Mouse (Mus musculus) limb, embryonic 14.5 days (tissue): ENCODE data around the gene AC109138.7. TPM values are rescaled to one million over a fixed set of nuclear protein-coding genes. Genes with fewer than 3 reads are reported as not detected.
A peak's percentile ranks its signal among the peaks of the same experiment; 100 is the strongest.

Source experiments
- ATAC-seq: fragments of 200-750 bp; cut with Nextera tagmentation; 2 replicates; pipeline ENCODE4 v1.8.0; 2017; ENCODE audit warnings: low read depth, moderate number of reproducible peaks, moderate TSS enrichment; ENCODE audit not compliant: low FRiP score
- DNase-seq: peaks from one replicate; pipeline ENCODE4 v3.0.0-alpha.2; 2015; ENCODE audit warnings: low spot score
- H3K27ac ChIP-seq: fragments of 300-500 bp; sonication (generic); replicated peaks from 2 replicates; pipeline ENCODE4 v1.5.1; 2014; ENCODE audit warnings: low read depth, mild to moderate bottlenecking, low read length, moderate library complexity, mixed read lengths
- H3K27me3 ChIP-seq: fragments of 300-500 bp; sonication (generic); 2 replicates; pipeline ENCODE4 v1.6.1; 2014; ENCODE audit warnings: low read length, mixed read lengths; ENCODE audit not compliant: control insufficient read depth, insufficient read depth
- H3K36me3 ChIP-seq: fragments of 300-500 bp; sonication (generic); 2 replicates; pipeline ENCODE4 v1.6.1; 2014; ENCODE audit warnings: mild to moderate bottlenecking, low read length, moderate library complexity, mixed read lengths; ENCODE audit not compliant: control insufficient read depth, insufficient read depth
- H3K4me1 ChIP-seq: fragments of 300-500 bp; sonication (generic); 2 replicates; pipeline ENCODE4 v1.6.1; 2014; ENCODE audit warnings: antibody characterized with exemption, low read length, mixed read lengths; ENCODE audit not compliant: control insufficient read depth, insufficient read depth
- H3K4me2 ChIP-seq: fragments of 300-500 bp; sonication (generic); replicated peaks from 2 replicates; pipeline ENCODE4 v1.6.1; 2014; ENCODE audit warnings: low read depth, mild to moderate bottlenecking, low read length, moderate library complexity; ENCODE audit not compliant: severe bottlenecking
- H3K4me3 ChIP-seq: fragments of 300-500 bp; sonication (generic); replicated peaks from 2 replicates; pipeline ENCODE4 v1.5.1; 2014; ENCODE audit warnings: low read length
- H3K9ac ChIP-seq: fragments of 300-500 bp; sonication (generic); 2 replicates; pipeline ENCODE4 v1.6.1; 2014; ENCODE audit warnings: mild to moderate bottlenecking, low read depth, low read length, moderate library complexity; ENCODE audit not compliant: severe bottlenecking
- H3K9me3 ChIP-seq: fragments of 300-500 bp; sonication (generic); 2 replicates; pipeline ENCODE4 v1.6.1; 2016; ENCODE audit warnings: low read length; ENCODE audit not compliant: control insufficient read depth
- POLR2A ChIP-seq: fragments of 200-500 bp; IDR thresholded peaks from 2 replicates; pipeline ENCODE4 v1.8.0; 2012; ENCODE audit warnings: inconsistent platforms, mild to moderate bottlenecking, moderate library complexity, borderline replicate concordance; ENCODE audit not compliant: insufficient read depth, insufficient read length; ENCODE audit errors: extremely low read depth
- WGBS: fragments of 180-500 bp; shearing (Covaris S2); extraction: QIAGEN DNeasy Blood & Tissue Kit; methylation state at CpG from one replicate; pipeline ENCODE4 v1.1.7; 2014; 5-methylcytosine and 5-hydroxymethylcytosine counted together
- polyA plus RNA-seq, 2 experiments: library from polyadenylated mRNA; depleted of rRNA in 1 of 2; stranded (reverse) in 1 of 2; unstranded in 1 of 2; fragments of >200 nt; fragmentation: Nextera tagmentation in 1 of 2; extraction: Ambion mirVana in 1 of 2; gene quantifications; 2 replicates each; pipeline versions ENCODE4 v1.2.1 to v1.2.3; 2012 to 2014

Gene AC109138.7
- polyA plus RNA-seq, 2 experiments, result 0.83 TPM; not detected in 1

DNA sequence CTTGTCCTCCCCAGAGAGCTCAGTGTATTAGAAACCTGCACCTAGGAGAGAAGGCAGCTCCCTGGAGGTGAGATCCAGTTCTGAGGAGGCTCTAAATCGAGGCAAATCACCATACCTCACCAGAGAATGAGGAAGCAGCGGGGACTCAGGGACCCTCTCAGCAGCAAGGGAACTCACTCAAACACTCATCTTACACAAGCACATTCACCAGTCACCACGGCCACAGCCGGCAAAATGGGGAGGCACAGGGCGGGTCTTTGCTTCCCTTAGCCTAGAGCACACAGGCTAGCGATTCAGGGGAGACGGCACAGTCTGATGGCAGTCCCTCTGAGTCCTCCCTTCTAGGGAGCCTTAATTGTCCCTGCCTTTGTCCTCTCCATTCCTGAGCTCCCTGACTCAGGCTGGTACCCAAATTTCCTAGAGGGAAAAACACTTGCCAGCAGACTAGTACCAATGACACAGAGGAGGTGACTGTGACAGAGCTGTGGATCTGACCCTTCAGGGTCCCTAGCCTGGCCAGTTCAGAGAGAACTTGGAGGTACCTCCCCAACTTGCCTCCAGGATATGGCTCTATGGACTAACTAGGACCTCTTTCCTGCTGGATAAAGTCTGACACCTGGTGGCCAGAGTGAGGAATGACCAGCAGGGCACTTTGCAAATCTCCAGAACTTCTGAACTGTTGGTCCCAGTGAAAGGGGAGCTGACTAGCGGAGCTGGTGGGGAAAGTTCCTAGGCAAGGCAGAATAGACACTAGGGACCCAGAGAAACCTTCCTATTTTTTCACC is 13.9 kb downstream of the AC109138.7 start:
- peak; percentile 80 for DNase-seq
- Histone ChIP-seq H3K27me3 (no peaks in the 10 kb centered on the region), H3K4me2 (no peak overlapping the region), H3K27ac (no peak overlapping the region), H3K36me3 (peaks cover 1% of the 10 kb centered on the region; the same call in 1 of the 2 replicates), H3K4me1 (peaks cover 9% of the 10 kb centered on the region; the same call in 1 of the 2 replicates), H3K4me3 (no peak overlapping the region), H3K9me3 (no peaks in the 10 kb centered on the region), H3K9ac (no peak overlapping the region)
- no peak for TF ChIP-seq POLR2A
- ATAC-seq, result peak; percentile 63; the same call in 1 of the 2 replicates
- WGBS, result 12% methylated on average over 8 of the region's 8 CpGs

DNA sequence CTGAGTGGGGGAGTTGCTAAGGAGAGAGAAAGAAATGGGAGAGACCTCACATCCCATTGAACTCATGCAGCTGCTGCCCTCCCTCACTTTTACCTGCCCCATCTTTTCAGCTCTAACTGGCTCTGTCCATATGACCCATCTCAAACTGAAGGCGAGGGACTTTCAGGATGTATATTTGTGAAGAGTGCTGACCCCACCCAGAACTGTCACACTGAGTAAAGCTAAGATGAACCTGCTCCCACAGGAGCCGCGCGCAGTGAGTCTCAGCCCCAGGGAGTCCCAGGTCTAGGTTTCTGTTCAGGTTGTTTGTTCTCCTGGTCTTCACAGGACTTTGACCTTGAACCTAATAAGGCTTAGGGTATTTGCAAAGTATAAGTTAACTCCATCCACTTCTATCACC is 14.7 kb downstream of the AC109138.7 start:
- Histone ChIP-seq H3K4me3 (no peak overlapping the region), H3K27ac (no peak overlapping the region), H3K4me2 (no peak overlapping the region), H3K9me3 (no peaks in the 10 kb centered on the region), H3K36me3 (no peaks in the 10 kb centered on the region), H3K27me3 (no peaks in the 10 kb centered on the region), H3K9ac (no peak overlapping the region), H3K4me1 (peaks cover 9% of the 10 kb centered on the region; the same call in 1 of the 2 replicates)
- DNase-seq (no peak), ATAC-seq (no peak)
- TF ChIP-seq POLR2A, result no peak
- WGBS, result 70% methylated on average over 4 of the region's 4 CpGs

DNA sequence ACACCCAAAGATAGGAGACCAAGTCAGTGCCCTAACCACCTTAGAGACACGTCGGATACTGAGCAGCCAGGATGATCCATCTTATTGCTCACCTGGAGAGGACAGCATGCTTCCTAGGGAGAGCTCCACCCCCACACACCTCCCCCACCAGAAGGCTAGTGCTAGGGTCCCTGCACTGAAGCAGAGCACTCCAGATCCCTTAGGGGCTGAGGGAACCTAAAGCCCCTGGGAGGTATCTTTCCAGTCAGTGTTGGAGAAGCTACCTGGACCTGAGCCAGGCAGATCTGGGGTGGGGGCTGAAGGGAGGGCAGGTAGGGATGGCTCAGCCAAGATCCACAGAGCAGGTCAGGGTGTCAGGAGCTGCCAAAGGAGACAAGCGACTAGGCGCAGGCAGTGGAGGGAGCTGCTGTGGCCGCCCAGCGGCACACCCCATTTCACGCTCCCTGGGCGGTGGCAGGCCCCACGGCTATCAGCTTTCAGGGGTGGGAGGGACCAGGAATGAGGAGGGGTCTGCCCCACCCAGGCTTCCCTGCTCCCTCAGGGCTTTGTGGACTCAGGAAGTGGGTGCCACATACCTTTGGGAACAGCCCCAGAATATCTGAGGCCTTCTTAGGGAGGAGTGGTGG is 15.4 kb downstream of the AC109138.7 start:
- no peak overlapping the region for H3K27ac ChIP-seq
- WGBS, result 33% methylated on average over 9 of the region's 9 CpGs
- DNase-seq (no peak), ATAC-seq (no peak)
- no peak for TF ChIP-seq POLR2A
- H3K4me3 ChIP-seq, result no peak overlapping the region
- H3K9ac ChIP-seq, result no peak overlapping the region
- H3K27me3 ChIP-seq, result no peaks in the 10 kb centered on the region
- peaks cover 9% of the 10 kb centered on the region; the same call in 1 of the 2 replicates for H3K4me1 ChIP-seq
- no peaks in the 10 kb centered on the region for H3K9me3 ChIP-seq
- H3K36me3 ChIP-seq, result no peaks in the 10 kb centered on the region
- no peak overlapping the region for H3K4me2 ChIP-seq

DNA sequence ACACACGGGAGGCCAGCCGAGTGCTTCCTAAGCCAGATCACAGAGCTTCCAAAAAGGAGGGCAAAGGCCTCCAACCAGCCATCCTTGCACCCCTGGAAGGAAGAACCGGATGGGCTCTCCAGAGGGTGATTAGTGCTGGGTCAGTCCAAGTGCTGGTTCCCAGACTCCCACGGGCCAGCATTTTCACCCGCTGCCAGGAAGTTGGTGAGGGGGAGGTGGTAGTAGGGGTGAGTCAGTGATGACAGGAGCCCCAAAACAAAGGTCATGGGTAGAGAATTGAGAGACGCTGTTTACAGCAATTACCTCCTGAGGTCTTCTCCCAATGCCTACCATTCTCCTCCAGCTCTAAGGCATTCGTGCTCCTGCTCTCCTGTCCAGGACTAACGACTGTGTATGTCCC is 16.3 kb downstream of the AC109138.7 start:
- Histone ChIP-seq H3K36me3 (no peaks in the 10 kb centered on the region), H3K4me2 (no peak overlapping the region), H3K4me1 (peaks cover 9% of the 10 kb centered on the region; the same call in 1 of the 2 replicates), H3K4me3 (no peak overlapping the region), H3K9me3 (no peaks in the 10 kb centered on the region), H3K27ac (no peak overlapping the region), H3K9ac (no peak overlapping the region), H3K27me3 (no peaks in the 10 kb centered on the region)
- ATAC-seq (no peak), DNase-seq (no peak)
- 69% methylated on average over 8 of the region's 8 CpGs for WGBS
- no peak for TF ChIP-seq POLR2A

DNA sequence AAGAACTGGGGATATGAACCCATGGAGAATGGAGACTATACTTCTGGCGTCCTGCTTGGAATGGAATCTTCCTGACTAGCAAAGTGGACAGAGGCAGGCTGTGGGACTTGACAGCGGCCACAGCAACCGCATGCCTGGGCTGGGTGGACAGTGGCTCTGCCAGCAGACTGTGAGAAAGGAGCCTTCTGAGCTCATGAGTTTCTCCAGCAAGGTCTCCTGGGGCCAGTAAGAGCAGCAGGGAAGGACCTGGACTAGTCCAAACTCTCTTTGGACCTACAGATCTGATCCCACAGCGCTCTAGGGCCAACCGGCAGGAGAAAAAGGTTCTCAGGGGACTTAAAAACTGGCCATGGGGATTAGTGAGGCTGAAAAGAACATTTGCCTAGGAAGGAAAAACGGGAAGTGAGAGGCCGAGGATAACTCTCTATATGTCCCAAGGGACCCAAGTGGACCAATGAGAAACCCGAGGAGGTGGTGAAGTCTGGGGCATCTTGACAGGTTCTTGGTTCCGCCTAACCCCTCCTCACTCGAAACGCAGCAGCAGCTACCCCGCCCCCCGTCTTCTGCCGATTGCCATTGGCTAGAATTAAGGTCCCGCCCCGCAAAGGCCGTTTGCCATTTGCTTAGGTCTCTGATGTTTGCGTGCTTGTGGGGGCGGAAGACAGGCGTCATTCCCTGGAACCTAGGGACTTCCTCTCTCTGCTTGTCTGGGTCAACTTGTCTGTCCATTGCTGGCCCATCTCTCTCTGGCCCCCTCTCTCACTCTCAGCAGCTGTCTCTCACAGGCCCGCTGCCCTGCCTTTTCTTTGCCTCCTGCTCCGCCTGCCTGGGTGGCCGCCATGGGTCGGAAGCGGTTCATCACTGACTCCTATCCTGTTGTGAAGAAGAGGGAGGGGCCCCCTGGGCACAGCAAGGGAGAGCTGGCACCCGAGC is 17.4 kb downstream of the AC109138.7 start, which contains the start of gene Pold4:
Gene Pold4 (plus strand): TSS at position 647 of the 933 bp plus-strand sequence.
- peak within 1 kb of the TSS; percentile 61 for H3K9ac ChIP-seq
- peak within 1 kb of the TSS; percentile 53 for H3K4me3 ChIP-seq
- WGBS, result 11% methylated on average over 22 of the region's 26 CpGs
- TF ChIP-seq POLR2A, result no peak
- peak within 1 kb of the TSS; percentile 39; the same call in 1 of the 2 replicates for H3K27ac ChIP-seq
- H3K9me3 ChIP-seq, result no peaks in the 10 kb centered on the region
- no peaks in the 10 kb centered on the region for H3K27me3 ChIP-seq
- DNase-seq (peak; percentile 97), ATAC-seq (peak; percentile 91)
- peaks cover 9% of the 10 kb centered on the region; the same call in 1 of the 2 replicates for H3K4me1 ChIP-seq
- H3K4me2 ChIP-seq, result peak within 1 kb of the TSS; percentile 81
- no peaks in the 10 kb centered on the region for H3K36me3 ChIP-seq
